Mouse (Mus musculus): ENCODE results near the gene Grid1. TPM values are rescaled to one million over a fixed set of nuclear protein-coding genes. Genes with fewer than 3 reads are reported as not detected.

Grid1 gene
- total RNA-seq, 2 experiments from 2014 or later: 0.80 to 1.1 TPM

DNA sequence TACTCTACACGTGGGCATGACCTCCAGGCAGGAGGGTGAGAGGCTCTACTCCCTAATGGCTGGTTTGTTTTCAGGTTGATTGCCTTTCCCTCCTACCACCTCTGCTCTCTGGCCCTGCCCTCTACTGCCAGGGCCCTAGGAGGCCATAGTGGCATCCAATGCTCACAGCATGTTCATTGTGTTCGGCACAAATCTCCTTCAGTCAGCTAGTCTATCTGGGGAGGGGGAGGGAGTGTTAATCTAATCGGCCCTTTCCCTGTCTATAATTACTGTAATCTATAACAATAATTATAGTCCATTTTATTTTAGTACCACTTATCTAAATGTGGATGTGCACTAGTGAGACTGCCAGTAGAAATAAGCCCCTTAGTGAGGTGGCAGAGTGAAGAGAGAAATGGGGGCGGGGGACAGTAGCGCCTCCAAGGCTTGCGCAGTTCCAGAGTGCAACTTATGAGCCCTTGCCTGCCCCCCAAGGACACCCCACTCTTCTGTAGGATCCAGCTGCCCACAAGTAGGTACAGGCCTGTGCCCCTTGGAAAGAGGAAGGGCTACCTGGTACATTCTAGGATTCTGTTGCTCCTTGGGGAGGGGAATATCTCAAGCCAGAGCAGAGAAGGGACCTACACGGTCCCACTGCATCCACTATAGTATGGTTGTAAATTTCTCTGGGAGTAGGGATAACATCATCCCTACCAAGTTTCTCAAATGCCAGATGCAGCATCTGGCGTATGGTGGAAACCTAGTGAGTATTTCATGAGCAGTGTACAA is 545.5 kb downstream of the Grid1 start:
- DNase-seq (ENCODE audit: low spot score in 2 of 2): no peak

DNA sequence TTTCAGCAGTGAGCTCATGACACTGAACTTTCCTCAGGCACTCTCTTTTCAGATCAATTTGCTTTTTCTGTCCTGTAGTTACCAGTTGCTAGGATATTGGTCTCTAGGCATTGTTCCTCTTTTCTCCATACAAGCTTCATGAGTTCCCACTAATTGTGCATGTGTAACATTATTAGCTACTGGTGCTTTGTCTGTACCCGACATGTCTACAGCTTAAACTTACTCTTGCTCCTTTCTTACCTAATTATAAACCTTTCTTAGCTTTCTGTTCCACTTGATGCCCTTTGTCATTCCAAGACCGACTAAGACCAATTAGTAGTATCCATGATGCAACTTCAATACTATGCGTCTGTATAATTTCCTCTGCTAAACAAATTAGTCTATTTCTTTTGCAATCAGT is 554.5 kb downstream of the Grid1 start:
- DNase-seq (ENCODE audit: low spot score in 2 of 2): no peak

DNA sequence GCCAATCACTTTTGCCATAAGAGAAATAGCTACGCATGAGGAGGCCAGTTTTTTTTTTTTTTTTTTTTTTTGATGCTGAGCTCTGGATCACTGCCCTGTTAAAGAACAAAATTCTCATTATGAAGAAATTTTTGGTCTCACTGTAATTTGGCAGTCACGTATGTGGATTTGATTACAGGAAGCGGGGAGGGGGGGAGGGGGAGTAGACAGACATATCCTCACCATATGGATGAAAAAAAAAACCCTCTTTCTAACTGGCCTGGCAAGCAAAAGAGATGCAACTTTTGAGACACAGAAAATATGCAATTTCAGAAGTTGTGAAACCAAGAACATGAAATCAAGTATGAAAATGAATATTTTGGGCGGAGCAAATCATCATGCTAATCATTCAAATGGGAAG is 573.7 kb downstream of the Grid1 start:
- no peak for DNase-seq (ENCODE audit: low spot score in 2 of 2)

DNA sequence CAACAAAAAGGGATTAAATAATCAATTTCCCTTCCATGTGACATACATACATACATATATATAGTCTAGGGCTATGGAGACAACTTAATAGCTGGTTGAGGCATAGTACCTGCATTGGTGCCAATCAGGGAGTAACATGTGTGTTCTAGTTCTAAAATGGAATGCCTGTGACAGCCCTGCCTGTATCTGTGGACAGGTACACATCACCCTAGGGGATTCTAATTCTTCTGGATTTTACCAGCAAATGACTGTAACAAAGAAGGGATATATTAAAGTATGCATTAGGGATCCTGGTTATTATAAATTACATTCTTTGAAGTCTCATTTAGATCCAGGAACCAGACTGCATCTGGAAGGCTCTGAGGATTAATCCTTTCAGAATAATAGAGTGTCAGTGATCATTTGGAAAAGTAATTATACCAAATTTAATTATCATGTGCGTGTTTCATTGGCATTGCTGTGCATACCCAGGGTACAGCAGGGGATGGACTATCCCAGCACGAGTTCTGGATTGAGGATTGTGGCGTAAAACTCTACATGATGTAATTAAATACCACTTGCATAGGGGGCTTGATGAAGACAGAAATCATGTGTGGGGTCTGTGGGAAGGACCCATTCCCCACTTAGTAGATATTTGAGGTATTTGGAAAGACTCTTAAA is 584.5 kb downstream of the Grid1 start:
- DNase-seq (ENCODE audit: low spot score in 2 of 2): no peak

DNA sequence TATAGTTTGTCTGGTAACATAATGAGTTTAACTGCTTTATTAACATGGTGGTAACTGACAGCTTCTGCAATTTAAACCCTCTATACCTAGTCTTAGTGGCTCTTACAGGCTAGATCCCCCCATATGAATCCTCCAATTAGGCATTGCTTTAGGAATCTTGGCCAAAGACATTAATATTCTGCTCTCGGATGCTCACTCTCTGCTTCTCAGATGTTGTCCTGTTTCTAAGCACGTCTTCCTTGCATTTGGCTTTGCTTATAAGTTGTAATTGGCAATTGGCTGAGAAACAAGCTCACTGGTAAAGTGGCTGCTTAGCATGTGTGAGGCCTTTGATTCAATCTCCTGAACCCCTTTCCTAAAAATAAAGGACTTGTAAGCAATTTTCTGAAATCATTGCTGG is 610.4 kb downstream of the Grid1 start:
- no peak for DNase-seq (ENCODE audit: low spot score in 2 of 2)

DNA sequence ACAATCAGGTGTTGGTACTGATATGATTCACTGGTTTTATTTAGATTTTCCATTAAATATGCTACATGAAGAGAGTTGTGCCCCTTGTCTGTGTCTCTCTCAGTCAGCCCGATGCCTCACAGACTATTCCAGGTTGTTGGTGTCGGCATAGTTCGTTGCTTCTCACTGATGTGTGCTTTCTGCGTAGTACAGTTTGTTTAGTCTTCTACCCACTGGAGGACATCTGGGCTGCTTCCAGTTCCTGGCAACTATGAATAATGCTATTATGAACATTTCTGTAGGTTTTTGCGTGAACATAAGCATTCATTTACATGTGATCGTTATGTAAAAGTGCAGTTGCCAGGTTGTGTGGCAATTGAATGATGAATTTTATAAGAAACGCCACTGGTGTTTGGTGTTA is 633.8 kb downstream of the Grid1 start:
- no peak for DNase-seq (ENCODE audit: low spot score in 2 of 2)

DNA sequence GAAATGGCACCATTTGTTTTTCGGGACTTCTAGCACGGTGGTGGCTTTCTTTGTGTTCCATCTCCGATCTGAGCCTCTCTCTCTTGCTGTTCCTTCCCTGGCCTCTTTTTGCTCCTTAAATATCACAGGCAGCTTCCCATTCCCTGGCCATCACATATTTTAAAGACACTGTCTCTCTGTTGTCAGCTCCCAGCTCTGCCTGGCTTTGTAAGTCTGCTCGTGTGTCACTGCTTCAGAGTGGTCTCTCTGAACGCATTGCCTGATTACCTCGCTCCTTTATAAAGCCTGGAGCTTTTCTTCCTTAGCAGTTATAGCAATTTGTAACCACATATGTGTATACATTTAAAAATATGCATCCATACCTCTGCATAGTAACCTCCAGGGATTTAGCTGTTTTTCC is 648.3 kb downstream of the Grid1 start:
- DNase-seq (ENCODE audit: low spot score in 2 of 2): no peak

DNA sequence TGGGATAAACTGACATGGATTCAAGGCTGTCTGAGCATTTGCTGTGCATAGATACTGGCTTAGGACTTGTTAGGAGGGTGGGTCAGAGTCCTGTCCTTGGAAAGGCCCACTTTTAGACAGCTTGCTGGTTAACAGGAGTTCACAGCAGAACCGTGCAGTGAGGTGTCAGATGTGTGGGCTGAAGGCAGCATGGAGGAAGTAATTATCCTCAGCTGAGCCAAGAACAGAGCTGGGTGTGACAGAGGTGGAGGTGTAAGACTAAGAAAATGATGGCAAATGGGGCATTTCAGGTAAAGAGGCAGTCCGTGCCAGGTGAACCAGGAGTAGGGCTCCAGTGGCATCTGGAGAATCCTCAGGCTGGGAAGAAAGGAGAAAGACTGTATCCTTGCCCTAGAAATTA is 666.1 kb downstream of the Grid1 start:
- DNase-seq (ENCODE audit: low spot score in 2 of 2): no peak

DNA sequence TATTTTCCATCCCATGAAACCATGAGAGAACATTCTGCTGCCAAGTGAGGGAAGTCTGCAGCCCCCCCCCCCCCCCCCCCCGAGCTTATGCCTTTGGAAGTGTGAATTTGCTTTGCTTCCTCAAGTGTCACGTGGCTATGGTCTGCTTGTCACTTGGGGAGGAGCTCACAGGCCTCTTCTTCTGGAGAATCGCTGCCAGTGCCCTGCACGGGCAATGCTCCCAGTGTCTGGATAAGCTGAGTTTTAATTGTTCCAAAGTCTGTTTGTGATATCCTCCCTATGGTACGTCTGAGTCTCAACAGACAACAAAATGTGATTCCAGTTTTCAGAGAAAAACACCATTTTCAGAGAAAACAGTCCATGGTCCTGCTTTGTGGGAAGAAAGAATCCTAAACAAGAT is 682.4 kb downstream of the Grid1 start:
- no peak for DNase-seq (ENCODE audit: low spot score in 2 of 2)

DNA sequence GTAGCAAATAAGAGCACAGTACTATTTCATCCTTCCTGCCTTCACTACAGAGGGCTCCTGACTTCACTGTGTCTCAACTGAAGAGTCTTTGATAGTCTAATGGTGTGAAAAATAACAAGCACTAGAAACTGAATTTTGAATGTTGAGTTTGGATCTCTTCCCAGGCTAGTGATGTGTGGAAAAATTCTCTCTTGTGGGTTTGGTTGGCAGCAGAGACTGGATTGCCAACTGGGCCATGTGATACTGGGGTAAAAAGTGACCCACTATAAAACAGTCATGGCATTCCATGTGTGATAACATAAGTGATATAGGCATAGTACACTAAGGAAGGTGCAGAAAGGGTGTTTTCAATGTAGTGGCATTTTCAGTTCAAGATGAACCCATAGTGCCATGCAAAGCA is 699.5 kb downstream of the Grid1 start:
- no peak for DNase-seq (ENCODE audit: low spot score in 2 of 2)

DNA sequence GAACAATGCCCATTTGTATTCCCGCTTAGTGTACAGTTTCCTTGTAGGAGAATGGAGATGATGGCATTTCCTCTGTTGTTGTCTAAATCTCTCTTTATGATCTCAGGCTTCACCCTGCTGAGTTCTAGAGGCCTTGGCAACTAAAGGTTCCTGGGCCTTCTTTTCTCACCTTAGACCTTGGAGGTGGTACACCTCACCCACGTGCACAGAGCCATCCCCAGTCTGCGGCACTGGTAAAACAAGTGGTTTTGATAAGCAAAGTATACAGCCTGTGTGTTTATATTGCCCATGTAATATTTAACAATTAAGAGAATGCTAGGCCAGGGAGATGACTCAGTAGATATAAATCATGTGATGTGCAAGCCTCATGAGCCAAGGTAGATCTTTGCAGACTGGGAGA is 718.9 kb downstream of the Grid1 start:
- DNase-seq (ENCODE audit: low spot score in 2 of 2): no peak

DNA sequence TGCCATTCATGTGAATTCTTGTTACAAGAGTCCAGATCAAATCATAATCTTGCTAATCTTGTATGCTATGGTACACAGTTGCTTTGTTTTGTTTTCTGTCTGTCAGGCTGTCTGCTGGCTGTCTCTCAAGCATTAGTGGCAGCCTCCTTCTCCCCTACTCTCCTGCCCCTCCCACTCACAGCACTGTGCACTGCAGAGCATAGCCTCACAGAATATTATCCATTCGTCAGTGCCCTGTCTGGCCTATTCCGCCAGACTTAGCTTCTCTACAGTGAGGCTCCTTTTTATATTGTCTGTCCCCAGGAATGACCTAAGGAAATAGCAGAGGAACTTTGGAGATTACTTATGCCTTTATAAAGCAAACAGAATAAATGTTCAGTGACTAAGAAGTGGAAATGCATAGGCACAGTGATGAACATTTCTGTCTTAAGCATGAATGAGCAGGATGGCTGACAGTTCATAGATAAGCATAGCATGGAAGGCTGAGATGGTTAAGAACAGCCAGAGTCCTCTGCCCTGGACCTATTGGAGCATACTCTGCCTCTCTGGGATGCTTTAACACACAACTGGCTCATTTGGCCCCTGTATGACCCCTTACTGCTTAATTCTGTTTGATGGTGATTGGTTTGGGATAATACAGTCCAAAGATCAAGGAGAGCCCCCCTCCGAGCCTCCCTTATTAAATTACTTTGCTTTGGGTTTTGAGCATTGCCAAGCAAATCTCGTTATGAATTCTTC is 721.5 kb downstream of the Grid1 start:
- no peak for DNase-seq (ENCODE audit: low spot score in 2 of 2)

DNA sequence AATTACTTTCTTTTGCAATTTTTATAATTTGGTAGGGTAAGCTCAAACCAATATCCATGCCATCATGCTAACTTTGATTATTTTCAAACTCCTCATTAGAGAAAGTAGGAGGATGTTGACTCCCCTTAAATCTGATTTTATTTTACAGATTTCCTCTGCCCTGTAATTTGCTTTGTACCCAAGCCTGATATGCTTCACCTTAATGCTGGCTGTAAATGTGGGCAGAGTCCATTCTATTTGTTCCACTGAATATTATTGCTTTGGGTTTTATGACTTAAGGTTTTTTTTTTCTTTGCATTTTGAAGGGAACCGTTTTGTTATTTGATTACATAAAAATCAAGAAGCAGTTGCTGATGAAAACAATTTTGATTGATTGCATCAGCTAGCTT is 722.1 kb downstream of the Grid1 start:
- DNase-seq (ENCODE audit: low spot score in 2 of 2): no peak

DNA sequence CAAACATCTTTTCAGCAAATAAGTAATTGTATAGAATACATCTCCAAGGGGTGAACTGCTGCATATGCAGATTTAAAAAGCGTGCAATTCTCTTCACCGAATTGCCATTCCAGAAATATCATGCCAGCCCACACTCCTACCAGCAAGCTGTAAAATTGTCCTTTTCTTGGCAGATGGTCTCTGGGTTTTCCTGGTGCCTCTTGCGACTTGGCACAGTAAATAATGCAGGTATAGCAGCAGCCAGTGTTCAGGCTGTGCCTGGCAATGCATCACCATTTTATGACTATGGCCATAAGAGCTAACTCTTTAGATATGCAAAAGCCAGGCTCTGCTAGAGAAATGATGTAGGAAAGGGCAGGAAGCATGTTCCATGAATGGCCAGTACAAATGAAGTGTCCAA is 734.4 kb downstream of the Grid1 start:
- no peak for DNase-seq (ENCODE audit: low spot score in 2 of 2)

DNA sequence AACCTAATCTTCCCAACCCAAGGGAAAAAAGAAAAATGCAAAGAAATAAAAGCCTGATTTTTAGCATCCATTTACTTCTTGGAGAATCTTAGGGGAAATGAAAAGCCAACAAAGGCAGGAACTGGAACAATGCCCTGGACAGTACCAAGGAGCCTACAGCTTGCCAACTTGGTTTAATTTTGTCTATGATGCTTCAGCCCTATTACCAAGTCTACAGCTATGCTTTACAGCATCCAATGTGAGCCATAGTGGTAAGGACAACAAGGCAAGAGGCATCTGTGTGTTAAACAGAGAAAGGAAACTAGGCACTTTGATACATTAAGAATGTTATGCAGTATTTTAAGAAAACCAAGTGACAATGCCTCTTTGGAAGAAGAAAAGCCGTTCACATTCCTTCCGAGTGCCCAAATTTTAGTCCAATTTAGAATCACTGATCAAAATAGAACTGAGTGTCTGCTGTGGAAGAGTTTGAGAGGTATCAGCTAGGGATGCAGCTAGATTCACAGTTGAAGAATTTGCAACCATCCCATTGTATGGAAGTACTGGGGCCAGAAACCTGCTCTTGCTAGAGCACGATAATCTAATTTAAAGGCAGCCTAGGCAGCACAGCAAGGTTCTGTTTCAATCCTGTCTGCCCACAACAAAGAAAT is 741.5 kb downstream of the Grid1 start:
- no peak for DNase-seq (ENCODE audit: low spot score in 2 of 2)

DNA sequence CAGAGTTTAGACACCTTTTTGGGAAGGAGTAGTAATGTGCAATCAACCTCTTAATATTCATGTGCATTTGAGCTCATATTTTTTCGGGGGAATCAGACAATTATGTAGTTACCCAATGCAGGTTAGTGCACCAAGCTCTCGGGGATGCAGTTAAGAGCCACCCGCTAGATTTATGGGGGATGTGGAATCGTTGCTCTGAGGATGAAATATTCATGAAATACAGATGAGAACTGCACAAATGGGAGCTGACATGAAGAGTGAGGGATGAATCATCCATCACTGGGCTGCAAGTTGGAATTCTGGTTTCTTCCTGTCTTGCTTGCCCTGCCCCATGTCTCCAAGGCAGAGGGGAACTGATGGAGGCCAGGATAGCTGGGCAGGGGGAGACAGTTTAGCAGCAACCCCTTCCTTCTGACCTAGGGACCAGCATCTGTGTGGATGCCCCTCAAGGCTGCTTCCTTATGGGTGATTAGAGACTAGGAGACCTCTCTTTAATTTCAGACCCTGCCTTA is 753.1 kb downstream of the Grid1 start:
- no peak for DNase-seq (ENCODE audit: low spot score in 2 of 2)

DNA sequence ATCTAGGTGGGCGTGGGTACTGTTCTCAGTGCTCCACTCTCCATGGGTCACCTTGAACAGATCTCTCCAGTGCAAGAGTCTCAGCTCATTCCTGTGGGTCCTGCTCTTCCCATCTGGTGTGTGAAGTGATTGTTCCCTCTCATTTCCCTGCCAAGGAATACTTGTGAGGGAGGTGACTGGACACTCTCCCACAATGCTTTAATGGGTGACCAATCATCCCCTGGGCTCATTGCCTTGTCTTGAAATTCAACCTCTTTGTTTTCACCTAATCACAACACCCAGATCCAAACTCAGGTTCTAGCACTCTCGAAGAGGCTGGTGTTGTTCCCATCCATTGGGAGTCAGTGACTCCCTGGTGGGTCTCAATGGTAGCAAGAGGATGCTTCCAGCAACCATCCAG is 754.6 kb downstream of the Grid1 start:
- DNase-seq (ENCODE audit: low spot score in 2 of 2): no peak

DNA sequence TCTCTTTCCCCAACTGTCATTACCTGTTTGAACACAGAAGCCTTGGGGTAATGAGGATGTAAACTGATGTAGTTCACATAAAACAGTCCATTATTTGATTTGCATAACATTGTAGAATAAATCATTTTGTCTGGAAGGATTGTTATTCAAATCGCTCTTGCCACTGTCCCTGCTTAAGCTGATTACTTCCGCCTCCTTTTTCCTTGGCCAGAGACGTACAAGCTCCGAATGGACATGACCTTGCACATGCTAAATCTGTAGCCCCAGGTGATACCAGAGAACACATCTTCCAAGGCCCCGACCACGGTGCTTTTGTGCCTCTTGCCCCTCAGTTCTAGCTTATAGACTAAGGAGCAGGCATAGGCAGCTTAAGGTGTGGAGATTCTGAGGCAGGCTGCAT is 755.4 kb downstream of the Grid1 start:
- no peak for DNase-seq (ENCODE audit: low spot score in 2 of 2)

DNA sequence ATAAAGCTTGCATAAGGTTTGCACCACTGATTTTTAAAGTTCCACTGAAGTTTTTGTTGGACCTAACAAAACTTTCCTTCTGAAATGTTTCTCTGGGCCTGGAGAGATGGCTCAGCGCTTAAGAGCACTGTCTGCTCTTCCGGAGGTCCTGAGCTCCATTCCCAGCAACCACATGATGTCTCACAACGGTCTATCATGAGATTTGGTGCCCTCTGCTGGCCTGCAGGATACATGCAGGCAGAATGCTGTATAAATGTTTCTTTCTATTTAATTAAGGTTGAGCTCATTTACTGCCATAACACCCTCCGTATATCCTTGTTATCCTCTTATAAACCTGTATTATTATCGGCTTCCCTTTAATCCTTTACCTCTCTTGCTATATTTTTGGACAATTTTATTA is 805.8 kb downstream of the Grid1 start:
- DNase-seq (ENCODE audit: low spot score in 2 of 2): no peak

Measured in adrenal gland, adult 18-20 months (tissue).